Mouse (Mus musculus) cortical plate, adult 2 months (tissue): ENCODE data around the gene Gm7697.
"Not testable (repeated sequence)": the region's sequence is repeated elsewhere in the genome, so short reads cannot be mapped to it uniquely, and the experiment has no call there.

ENCODE experiments used
- CTCF ChIP-seq: fragments of 200-500 bp; IDR thresholded peaks from 2 replicates; pipeline ENCODE4 v1.5.1; 2011; ENCODE audit warnings: mild to moderate bottlenecking, control low read depth, low read length; ENCODE audit not compliant: insufficient read depth; ENCODE audit errors: extremely low read depth
- POLR2A ChIP-seq: fragments of 200-500 bp; IDR thresholded peaks from 2 replicates; pipeline ENCODE4 v1.6.1; 2011; ENCODE audit warnings: mild to moderate bottlenecking, low read length, control low read depth; ENCODE audit not compliant: insufficient read depth; ENCODE audit errors: extremely low read depth

GRCm38 (mm10) chr8:69543984-69544383, 21.2 kb upstream of the Gm7697 start:
- TF ChIP-seq CTCF, POLR2A: not testable (repeated sequence)
